Mouse (Mus musculus): Measurements from ENCODE around the gene Fuz.

Gene Fuz

DNA sequence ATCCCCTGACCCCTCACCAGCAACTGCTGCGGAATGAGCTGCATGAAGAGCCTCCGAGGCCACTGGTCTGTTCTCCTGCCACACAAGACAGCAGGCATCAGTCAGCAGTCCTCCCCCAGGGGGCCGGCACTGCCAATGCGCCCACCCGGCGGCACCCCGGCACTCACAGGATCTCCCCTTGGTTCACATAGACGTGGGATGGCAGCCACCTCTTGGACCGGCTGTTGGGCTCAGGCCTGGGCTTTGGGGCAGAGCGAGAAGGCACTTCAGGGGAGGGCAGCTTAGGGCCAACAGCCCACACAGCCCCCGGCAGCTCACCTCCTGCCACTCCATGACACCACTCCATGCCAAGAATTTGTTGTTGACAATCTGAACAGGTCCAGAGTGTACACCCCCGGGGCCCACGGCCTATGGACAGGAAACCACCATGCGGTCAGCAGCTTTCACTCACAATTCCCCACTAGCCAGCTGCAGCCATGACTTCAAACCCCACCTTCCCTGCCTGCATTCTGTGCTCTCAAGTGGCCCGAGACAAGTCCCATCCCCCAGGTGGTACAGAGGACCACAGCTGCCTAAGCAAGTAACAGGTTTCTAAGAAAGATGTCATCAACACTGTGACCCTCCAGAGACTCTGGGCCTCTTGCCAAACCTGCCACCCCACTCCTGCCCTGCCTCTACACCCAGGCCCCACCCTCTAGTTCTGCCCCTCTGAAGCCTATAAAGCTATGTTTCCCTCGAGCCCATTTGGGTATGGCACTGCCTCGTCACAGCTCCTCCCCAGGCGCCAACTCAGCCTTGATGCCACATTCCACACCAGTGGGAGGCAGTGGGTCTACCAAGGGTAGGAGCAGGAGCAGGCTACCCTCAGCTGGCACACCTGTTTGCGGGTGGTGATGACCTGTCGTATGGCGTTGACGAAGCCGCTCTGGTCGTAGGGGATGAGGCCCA is 31.0 kb upstream of the Fuz start:
- no peaks in the 10 kb centered on the region for H3K27me3 ChIP-seq (ENCODE audit: insufficient read depth, low read length)
- no peak overlapping the region; the same call in 1 of the 2 replicates for H3K4me3 ChIP-seq (replicated peaks; ENCODE audit: low read length)
- H3K36me3 ChIP-seq (ENCODE audit: insufficient read depth, low read length) = peaks cover 62% of the 10 kb centered on the region
- TF ChIP-seq CTCF (conservative IDR thresholded peaks at IDR 0.05; ENCODE audit: low read length) (no peak), POU5F1 (IDR thresholded peaks at IDR 0.05; ENCODE audit: borderline replicate concordance, low read length) (no peak), NANOG (IDR thresholded peaks at IDR 0.05; ENCODE audit: borderline replicate concordance, low read length) (no peak)
- no peaks in the 10 kb centered on the region for H3K9me3 ChIP-seq (ENCODE audit: low read length)
- H3K4me1 ChIP-seq (replicated peaks; ENCODE audit: low read depth, low read length) = peaks cover 83% of the 10 kb centered on the region

DNA sequence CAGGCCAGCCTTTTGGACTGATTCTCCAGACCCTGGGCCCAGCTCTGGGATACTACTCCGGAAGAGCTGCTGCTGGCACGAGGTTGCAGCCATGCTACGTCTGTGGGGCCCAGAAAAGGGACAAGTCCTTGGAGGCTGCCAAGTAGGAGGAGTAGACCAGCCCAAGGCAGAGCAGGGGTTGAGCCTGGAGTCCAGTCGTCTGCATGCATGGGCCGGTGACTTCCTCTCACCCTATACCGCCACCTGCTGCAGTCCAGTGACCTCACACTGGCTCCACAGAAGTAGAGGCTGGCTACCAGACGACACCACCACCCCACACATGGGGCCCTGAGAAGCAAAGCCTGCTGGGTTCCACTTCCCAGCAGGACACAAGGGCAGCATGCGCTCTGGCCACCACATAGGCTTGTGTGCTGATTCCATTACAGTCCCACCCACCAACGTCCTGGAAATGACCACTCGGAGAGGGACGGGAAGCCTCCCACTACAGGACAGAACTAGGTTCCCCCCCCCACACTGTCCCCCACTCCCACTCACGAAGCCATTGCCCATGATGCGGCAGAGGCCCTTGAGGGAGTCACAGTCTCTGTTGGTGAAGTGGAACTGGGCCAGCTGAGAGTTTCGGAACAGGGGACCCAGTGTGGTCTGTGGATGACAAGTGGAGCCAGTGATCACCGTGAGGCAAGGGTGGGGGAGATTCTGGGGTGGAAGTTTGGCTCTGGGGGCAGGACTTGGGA is 29.4 kb upstream of the Fuz start:
- peaks cover 82% of the 10 kb centered on the region for H3K4me1 ChIP-seq (replicated peaks; ENCODE audit: low read depth, low read length)
- no peaks in the 10 kb centered on the region for H3K27me3 ChIP-seq (ENCODE audit: insufficient read depth, low read length)
- H3K9me3 ChIP-seq (ENCODE audit: low read length) = no peaks in the 10 kb centered on the region
- H3K36me3 ChIP-seq (ENCODE audit: insufficient read depth, low read length) = peaks cover 56% of the 10 kb centered on the region
- TF ChIP-seq NANOG (IDR thresholded peaks at IDR 0.05; ENCODE audit: borderline replicate concordance, low read length) (no peak), CTCF (conservative IDR thresholded peaks at IDR 0.05; ENCODE audit: low read length) (no peak), POU5F1 (IDR thresholded peaks at IDR 0.05; ENCODE audit: borderline replicate concordance, low read length) (no peak)
- peak overlapping the region; percentile 29; the same call in 1 of the 2 replicates for H3K4me3 ChIP-seq (replicated peaks; ENCODE audit: low read length)

DNA sequence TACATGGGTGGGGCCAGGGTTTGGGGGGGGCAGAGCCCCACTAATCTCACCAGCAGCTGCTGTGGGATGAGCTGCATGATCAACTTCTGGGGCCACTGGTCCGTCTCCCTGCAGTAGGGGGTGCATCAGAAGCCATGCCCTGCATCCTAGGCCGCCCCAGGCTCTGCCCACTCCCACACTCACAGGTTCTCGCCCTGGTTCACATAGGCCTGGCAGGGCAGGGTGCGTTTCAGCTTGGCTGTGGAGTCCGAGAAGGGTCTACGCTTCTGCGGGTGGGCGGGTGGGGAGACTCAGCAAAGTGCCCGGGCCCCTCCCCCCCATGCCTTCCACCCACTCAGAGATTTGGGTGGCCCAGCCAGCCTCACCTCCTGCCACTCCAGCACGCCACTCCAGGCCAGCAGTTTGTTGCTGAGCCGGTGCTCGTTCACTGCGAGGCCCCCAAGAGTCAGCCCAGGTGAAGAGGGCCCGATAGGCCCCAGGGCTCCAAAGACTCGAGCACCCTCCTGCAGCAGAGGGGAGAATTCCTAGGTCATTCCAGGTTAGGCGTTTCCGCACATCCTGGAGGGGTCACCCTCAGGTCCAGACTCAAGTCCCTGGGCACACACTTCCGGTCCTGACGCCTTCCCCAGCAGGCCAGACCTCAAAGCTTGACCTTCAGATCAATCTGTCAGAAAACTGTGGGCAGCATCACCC is 28.7 kb upstream of the Fuz start:
- Histone ChIP-seq H3K36me3 (ENCODE audit: insufficient read depth, low read length) (peaks cover 49% of the 10 kb centered on the region), H3K27me3 (ENCODE audit: insufficient read depth, low read length) (no peaks in the 10 kb centered on the region), H3K4me1 (replicated peaks; ENCODE audit: low read depth, low read length) (peaks cover 85% of the 10 kb centered on the region), H3K9me3 (ENCODE audit: low read length) (no peaks in the 10 kb centered on the region), H3K4me3 (replicated peaks; ENCODE audit: low read length) (peak overlapping the region; percentile 95)
- no peak for TF ChIP-seq CTCF (conservative IDR thresholded peaks at IDR 0.05; ENCODE audit: low read length)
- no peak for TF ChIP-seq NANOG (IDR thresholded peaks at IDR 0.05; ENCODE audit: borderline replicate concordance, low read length)
- TF ChIP-seq POU5F1 (IDR thresholded peaks at IDR 0.05; ENCODE audit: borderline replicate concordance, low read length) = no peak

DNA sequence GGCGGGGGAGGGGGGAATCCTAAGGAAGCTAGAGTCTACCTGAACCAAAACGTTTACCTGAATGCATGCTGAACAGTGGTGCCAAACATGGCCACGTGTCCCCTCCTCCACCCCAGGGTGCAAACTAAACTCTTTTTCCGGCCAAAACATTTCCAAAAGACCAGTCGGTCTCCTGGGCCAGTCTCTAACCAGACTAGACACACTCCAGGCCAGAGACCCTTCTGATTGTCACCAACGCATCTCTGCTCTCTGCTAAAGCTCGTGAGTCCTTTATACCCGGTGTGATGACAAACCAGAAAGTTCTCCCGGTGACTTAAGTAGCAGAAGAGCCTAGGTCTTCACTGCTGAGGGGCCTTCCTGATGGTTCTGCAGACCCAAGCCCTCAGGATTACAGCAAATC is 28.1 kb upstream of the Fuz start:
- Histone ChIP-seq H3K27me3 (ENCODE audit: insufficient read depth, low read length) (no peaks in the 10 kb centered on the region), H3K4me1 (replicated peaks; ENCODE audit: low read depth, low read length) (peaks cover 85% of the 10 kb centered on the region), H3K36me3 (ENCODE audit: insufficient read depth, low read length) (peaks cover 42% of the 10 kb centered on the region), H3K9me3 (ENCODE audit: low read length) (no peaks in the 10 kb centered on the region), H3K4me3 (replicated peaks; ENCODE audit: low read length) (peak overlapping the region; percentile 95)
- TF ChIP-seq CTCF (conservative IDR thresholded peaks at IDR 0.05; ENCODE audit: low read length) = no peak
- TF ChIP-seq POU5F1 (IDR thresholded peaks at IDR 0.05; ENCODE audit: borderline replicate concordance, low read length) = no peak
- no peak for TF ChIP-seq NANOG (IDR thresholded peaks at IDR 0.05; ENCODE audit: borderline replicate concordance, low read length)

DNA sequence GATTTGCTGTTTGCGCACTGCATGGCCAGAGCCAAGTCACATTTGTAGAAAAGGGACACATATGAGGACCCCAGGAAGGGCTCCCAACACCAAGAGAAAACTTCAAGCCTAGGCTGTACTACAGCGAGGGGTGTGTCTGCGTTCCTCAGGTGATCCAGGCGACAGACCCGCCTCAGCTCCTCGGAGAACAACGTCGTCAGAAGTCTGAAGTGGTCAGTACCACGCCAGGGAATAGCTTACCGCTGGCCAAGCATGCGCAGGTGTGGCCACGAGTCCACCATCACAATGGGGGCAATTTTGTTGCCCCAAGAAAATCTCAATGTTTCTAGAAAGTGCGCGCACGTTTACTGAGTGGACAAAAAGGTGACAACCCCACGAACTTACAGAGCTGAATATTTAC is 27.4 kb upstream of the Fuz start:
- TF ChIP-seq NANOG (IDR thresholded peaks at IDR 0.05; ENCODE audit: borderline replicate concordance, low read length) = no peak
- TF ChIP-seq POU5F1 (IDR thresholded peaks at IDR 0.05; ENCODE audit: borderline replicate concordance, low read length) = no peak
- TF ChIP-seq CTCF (conservative IDR thresholded peaks at IDR 0.05; ENCODE audit: low read length) = no peak
- Histone ChIP-seq H3K4me3 (replicated peaks; ENCODE audit: low read length) (peak overlapping the region; percentile 95), H3K36me3 (ENCODE audit: insufficient read depth, low read length) (peaks cover 36% of the 10 kb centered on the region), H3K9me3 (ENCODE audit: low read length) (no peaks in the 10 kb centered on the region), H3K27me3 (ENCODE audit: insufficient read depth, low read length) (no peaks in the 10 kb centered on the region), H3K4me1 (replicated peaks; ENCODE audit: low read depth, low read length) (peaks cover 85% of the 10 kb centered on the region)

DNA sequence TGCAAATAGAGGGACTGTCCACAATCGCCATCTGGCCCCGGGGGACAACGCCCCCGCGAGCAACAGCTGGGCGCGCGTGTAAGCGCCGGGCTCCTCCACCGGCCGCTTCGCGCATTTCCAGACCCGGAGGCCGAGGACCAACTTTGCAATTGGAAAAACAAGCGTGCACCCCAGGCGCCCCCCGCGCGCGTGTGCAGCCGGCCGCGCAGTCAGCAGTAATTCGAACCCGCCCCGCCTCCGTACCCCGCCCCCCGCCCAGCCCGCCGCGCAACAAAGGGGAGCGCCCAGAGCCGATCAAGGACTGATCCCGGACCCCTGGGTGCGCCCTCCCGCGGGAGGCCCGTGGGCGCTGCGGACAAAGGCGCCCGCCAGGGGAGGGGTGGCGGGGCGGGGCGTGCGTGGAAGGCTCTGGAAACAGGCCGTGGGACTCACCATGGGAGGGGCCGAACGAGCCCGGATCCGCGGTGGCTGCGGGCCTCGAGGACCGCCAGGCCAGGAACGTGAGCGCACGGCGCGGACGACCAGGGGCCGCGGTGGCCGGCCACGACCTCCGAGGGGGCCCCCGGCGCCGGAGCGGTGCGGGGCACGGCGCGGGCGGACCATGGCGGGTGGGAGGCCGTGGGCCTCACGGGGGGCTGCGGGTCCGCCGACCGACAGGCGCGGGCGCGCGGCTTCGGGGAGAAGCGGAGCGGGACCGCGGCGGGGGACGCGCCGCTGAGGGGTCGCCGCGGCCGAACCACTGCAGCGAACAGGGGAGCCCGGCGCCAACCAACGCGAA is 26.8 kb upstream of the Fuz start:
- Histone ChIP-seq H3K4me1 (replicated peaks; ENCODE audit: low read depth, low read length) (peaks cover 84% of the 10 kb centered on the region), H3K4me3 (replicated peaks; ENCODE audit: low read length) (peak overlapping the region; percentile 95), H3K9me3 (ENCODE audit: low read length) (no peaks in the 10 kb centered on the region), H3K27me3 (ENCODE audit: insufficient read depth, low read length) (no peaks in the 10 kb centered on the region), H3K36me3 (ENCODE audit: insufficient read depth, low read length) (peaks cover 29% of the 10 kb centered on the region)
- TF ChIP-seq CTCF (conservative IDR thresholded peaks at IDR 0.05; ENCODE audit: low read length) (no peak), POU5F1 (IDR thresholded peaks at IDR 0.05; ENCODE audit: borderline replicate concordance, low read length) (no peak), NANOG (IDR thresholded peaks at IDR 0.05; ENCODE audit: borderline replicate concordance, low read length) (no peak)

DNA sequence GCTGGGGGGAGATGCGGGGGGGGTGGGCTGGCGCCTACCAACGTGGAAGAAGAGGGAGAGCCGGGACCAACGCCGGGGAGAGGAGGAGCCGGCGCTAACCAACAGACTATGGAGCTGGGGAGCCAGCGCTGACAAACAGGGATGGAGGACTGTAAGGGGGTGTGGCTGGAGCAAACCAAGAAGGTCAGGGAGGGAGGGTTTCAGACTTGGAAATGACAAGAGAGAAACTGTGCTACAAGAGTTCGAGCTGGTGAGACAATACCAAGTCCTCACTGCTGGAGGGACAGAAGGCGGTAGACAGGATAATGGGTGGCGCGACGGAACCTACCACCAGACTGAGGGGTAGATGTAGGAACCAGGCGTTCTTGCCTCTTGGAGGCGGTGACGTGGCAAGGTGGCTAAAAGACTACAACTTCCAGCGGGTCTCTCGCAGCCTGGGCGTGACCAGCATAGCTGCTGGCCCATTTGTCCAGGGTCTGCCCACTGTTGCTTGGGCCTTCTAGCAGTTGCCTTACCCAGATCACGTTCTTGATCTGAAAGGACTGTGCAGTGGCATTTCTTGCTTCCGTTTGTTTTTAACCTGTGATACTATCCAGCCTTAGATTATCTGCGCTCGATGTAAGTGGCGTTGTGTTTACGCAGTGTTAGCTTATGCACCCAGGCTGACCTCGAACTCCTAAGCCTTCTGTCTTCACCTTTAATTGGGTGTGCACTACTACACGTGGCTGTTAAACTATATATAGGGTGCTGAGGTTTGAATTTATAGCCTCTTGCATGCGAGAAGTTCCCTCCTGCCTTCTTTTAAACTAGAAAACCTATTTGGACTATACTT is 26.0 kb upstream of the Fuz start, which contains the start of gene Ptov1:
TSS of gene Ptov1 (minus strand) at position 92 of the 832 bp plus-strand sequence.
- Histone ChIP-seq H3K27me3 (ENCODE audit: insufficient read depth, low read length) (no peaks in the 10 kb centered on the region), H3K4me3 (replicated peaks; ENCODE audit: low read length) (peak within 1 kb of the TSS; percentile 95), H3K9me3 (ENCODE audit: low read length) (no peaks in the 10 kb centered on the region), H3K36me3 (ENCODE audit: insufficient read depth, low read length) (peaks cover 21% of the 10 kb centered on the region), H3K4me1 (replicated peaks; ENCODE audit: low read depth, low read length) (peaks cover 81% of the 10 kb centered on the region)
- TF ChIP-seq NANOG (IDR thresholded peaks at IDR 0.05; ENCODE audit: borderline replicate concordance, low read length) = no peak

All from E14TG2a.4 (cell line).